Mouse (Mus musculus) MEL (cell line): ENCODE measurements at regions not wholly inside any gene's neighbourhood (a gene's known extent, or its start where the extent isn't known, plus 50 kb on each side); places are given as distances from the start of the nearest gene placed in this dataset.

Source experiments
- CTCF ChIP-seq, 3 experiments: IDR thresholded peaks in 2 of 3; conservative IDR thresholded peaks in 1 of 3; 2 replicates each; pipeline ENCODE4 v1.5.1; 2011 to 2012; ENCODE audit warnings: low read length in 3 of 3, low read depth in 2 of 3, mild to moderate bottlenecking in 2 of 3, improper control_type of control experiment in 1 of 3, inconsistent platforms in 1 of 3, mixed read lengths in 1 of 3, moderate library complexity in 1 of 3; ENCODE audit not compliant: control insufficient read depth in 1 of 3, insufficient read depth in 1 of 3, poor library complexity in 1 of 3, severe bottlenecking in 1 of 3
- EP300 ChIP-seq, 2 experiments: IDR thresholded peaks; 2 replicates each; pipeline ENCODE4 v1.6.1; 2011; ENCODE audit warnings: improper control_type of control experiment in 2 of 2, low read length in 2 of 2, low read depth in 1 of 2, mild to moderate bottlenecking in 1 of 2
- ETS1 ChIP-seq: IDR thresholded peaks from 2 replicates; pipeline ENCODE4 v1.6.1; 2012; ENCODE audit warnings: low read depth, mild to moderate bottlenecking, inconsistent platforms, low read length, improper control_type of control experiment, moderate library complexity
- GABPA ChIP-seq: IDR thresholded peaks from 2 replicates; pipeline ENCODE4 v1.6.1; 2012; ENCODE audit warnings: low read depth, mild to moderate bottlenecking, inconsistent platforms, low read length, improper control_type of control experiment, moderate library complexity
- HCFC1 ChIP-seq: IDR thresholded peaks from 2 replicates; pipeline ENCODE4 v1.6.1; 2012; ENCODE audit warnings: low read depth, mild to moderate bottlenecking, inconsistent platforms, low read length, improper control_type of control experiment, moderate library complexity
- MXI1 ChIP-seq: IDR thresholded peaks from 2 replicates; pipeline ENCODE4 v1.6.1; 2011; ENCODE audit warnings: mild to moderate bottlenecking, low read depth, low read length, improper control_type of control experiment
- POLR2A ChIP-seq, 2 experiments: IDR thresholded peaks; 2 replicates each; pipeline ENCODE4 v1.6.1; 2011 to 2012; ENCODE audit warnings: low read length in 2 of 2, mild to moderate bottlenecking in 2 of 2, control low read depth in 1 of 2, improper control_type of control experiment in 1 of 2, low read depth in 1 of 2, moderate library complexity in 1 of 2; ENCODE audit not compliant: control insufficient read depth in 1 of 2, insufficient read depth in 1 of 2, poor library complexity in 1 of 2
- POLR2AphosphoS5 ChIP-seq: IDR thresholded peaks from 2 replicates; pipeline ENCODE4 v1.6.1; 2012; ENCODE audit warnings: low read depth, borderline replicate concordance, mild to moderate bottlenecking, inconsistent platforms, low read length, moderate library complexity, mixed read lengths
- SIN3A ChIP-seq: IDR thresholded peaks from 2 replicates; pipeline ENCODE4 v1.6.1; 2012; ENCODE audit warnings: low read length, improper control_type of control experiment, inconsistent platforms
- USF2 ChIP-seq, 2 experiments: IDR thresholded peaks; 2 replicates each; pipeline ENCODE4 v1.6.1; 2011 to 2012; ENCODE audit warnings: improper control_type of control experiment in 2 of 2, low read length in 2 of 2, borderline replicate concordance in 1 of 2, inconsistent platforms in 1 of 2, low read depth in 1 of 2, mild to moderate bottlenecking in 1 of 2; ENCODE audit not compliant: insufficient read depth in 1 of 2
- ZNF384 ChIP-seq: IDR thresholded peaks from 2 replicates; pipeline ENCODE4 v1.6.1; 2012; ENCODE audit warnings: low read depth, mild to moderate bottlenecking, inconsistent platforms, low read length, improper control_type of control experiment

- no peak for TF ChIP-seq CTCF (IDR thresholded peaks at IDR 0.05 in 2 of 3, conservative IDR thresholded peaks at IDR 0.05 in 1 of 3; ENCODE audit: control insufficient read depth in 1 of 3, insufficient read depth in 1 of 3, low read depth in 2 of 3, low read length in 3 of 3, poor library complexity in 1 of 3, severe bottlenecking in 1 of 3)
- no peak for TF ChIP-seq ZNF384
- no peak for TF ChIP-seq EP300 (IDR thresholded peaks at IDR 0.05; ENCODE audit: low read depth in 1 of 2, low read length in 2 of 2)
- TF ChIP-seq ETS1: no peak
- no peak for TF ChIP-seq POLR2AphosphoS5
- no peak for TF ChIP-seq HCFC1
- no peak for TF ChIP-seq USF2 (IDR thresholded peaks at IDR 0.05; ENCODE audit: borderline replicate concordance in 1 of 2, insufficient read depth in 1 of 2, low read depth in 1 of 2, low read length in 2 of 2)
- no peak for TF ChIP-seq MXI1
- no peak for TF ChIP-seq GABPA
- TF ChIP-seq POLR2A (IDR thresholded peaks at IDR 0.05; ENCODE audit: control insufficient read depth in 1 of 2, insufficient read depth in 1 of 2, low read depth in 1 of 2, low read length in 2 of 2, poor library complexity in 1 of 2): no peak
- TF ChIP-seq SIN3A: no peak
Observed at GRCm38 (mm10) chr2:56885181-56885580, 238.6 kb downstream of the Nr4a2 start.
